Mouse (Mus musculus) CH12.LX (cell line): ENCODE measurements around the gene Apon. TPM values are rescaled to one million over a fixed set of nuclear protein-coding genes. Genes with fewer than 3 reads are reported as not detected.

ENCODE experiments used
- DNase-seq: peaks from one replicate; pipeline ENCODE4 v3.0.0-alpha.2; 2013; ENCODE audit errors: extremely low read depth
- H3K27ac ChIP-seq: 2 replicates; pipeline ENCODE4 v1.5.1; 2012; ENCODE audit warnings: low read depth, mild to moderate bottlenecking, control low read depth, moderate library complexity; ENCODE audit not compliant: insufficient read depth
- H3K27me3 ChIP-seq: replicated peaks from 2 replicates; pipeline ENCODE3; 2012; ENCODE audit warnings: inconsistent platforms
- H3K36me3 ChIP-seq, 2 experiments: replicated peaks in 1 of 2; 2 replicates each; pipeline versions ENCODE3 to v1.6.1; 2012; ENCODE audit warnings: inconsistent platforms in 1 of 2, low read length in 1 of 2, mild to moderate bottlenecking in 1 of 2, mixed read lengths in 1 of 2, moderate library complexity in 1 of 2; ENCODE audit not compliant: control insufficient read depth in 1 of 2, insufficient read depth in 1 of 2
- H3K4me1 ChIP-seq, 2 experiments: 2 replicates each; pipeline ENCODE4 v1.6.1; 2012; ENCODE audit warnings: inconsistent platforms in 1 of 2, moderate library complexity in 1 of 2; ENCODE audit not compliant: insufficient read depth in 2 of 2, control insufficient read depth in 1 of 2
- H3K4me2 ChIP-seq: 2 replicates; pipeline ENCODE4 v1.6.1; 2012; ENCODE audit warnings: low read depth, mild to moderate bottlenecking, control low read depth; ENCODE audit not compliant: poor library complexity, insufficient read depth, severe bottlenecking
- H3K4me3 ChIP-seq, 3 experiments: fragments of 150-350 bp in 1 of 3; sonication (generic) in 1 of 3; replicated peaks in 1 of 3; 2 replicates each; pipeline versions ENCODE3 to v1.5.1; 2011 to 2012; ENCODE audit warnings: low read depth in 2 of 3, low read length in 2 of 3, mild to moderate bottlenecking in 2 of 3, moderate library complexity in 2 of 3, control low read depth in 1 of 3, improper control_type of control experiment in 1 of 3, inconsistent platforms in 1 of 3, mixed read lengths in 1 of 3; ENCODE audit not compliant: poor library complexity in 1 of 3
- H3K79me2 ChIP-seq: replicated peaks from 2 replicates; pipeline ENCODE4 v1.6.1; 2012; ENCODE audit warnings: mild to moderate bottlenecking, moderate library complexity; ENCODE audit not compliant: control insufficient read depth, poor library complexity, insufficient read depth, severe bottlenecking; ENCODE audit errors: extremely low read depth
- H3K9ac ChIP-seq: 2 replicates; pipeline ENCODE4 v1.6.1; 2012; ENCODE audit warnings: low read depth, mild to moderate bottlenecking, control low read depth, moderate library complexity; ENCODE audit not compliant: insufficient read depth
- H3K9me3 ChIP-seq: replicated peaks from 2 replicates; pipeline ENCODE3; 2012; ENCODE audit warnings: low read length, inconsistent platforms, mixed read lengths
- CHD1 ChIP-seq: IDR thresholded peaks from 2 replicates; pipeline ENCODE4 v1.6.1; 2012; ENCODE audit warnings: low read depth, low read length, improper control_type of control experiment, inconsistent platforms
- CTCF ChIP-seq, 2 experiments: IDR thresholded peaks in 1 of 2; conservative IDR thresholded peaks in 1 of 2; 2 replicates each; pipeline ENCODE4 v1.5.1; 2011 to 2012; ENCODE audit warnings: low read depth in 2 of 2, low read length in 2 of 2, improper control_type of control experiment in 1 of 2, inconsistent platforms in 1 of 2, mild to moderate bottlenecking in 1 of 2, moderate library complexity in 1 of 2
- HCFC1 ChIP-seq: IDR thresholded peaks from 2 replicates; pipeline ENCODE4 v1.6.1; 2012; ENCODE audit warnings: low read depth, mild to moderate bottlenecking, inconsistent platforms, low read length, improper control_type of control experiment
- IRF4 ChIP-seq: IDR thresholded peaks from 2 replicates; pipeline ENCODE4 v1.6.1; 2014; ENCODE audit warnings: low read depth, mild to moderate bottlenecking, inconsistent platforms, low read length, improper control_type of control experiment
- JUND ChIP-seq: conservative IDR thresholded peaks from 2 replicates; pipeline ENCODE4 v1.6.1; 2011; ENCODE audit warnings: low read depth, low read length, improper control_type of control experiment
- MAZ ChIP-seq: IDR thresholded peaks from 2 replicates; pipeline ENCODE4 v1.6.1; 2012; ENCODE audit warnings: low read depth, mild to moderate bottlenecking, inconsistent platforms, low read length, improper control_type of control experiment, moderate library complexity
- MYC ChIP-seq: IDR thresholded peaks from 2 replicates; pipeline ENCODE4 v1.6.1; 2011; ENCODE audit warnings: low read depth, mild to moderate bottlenecking, improper control_type of control experiment, low read length
- NELFE ChIP-seq: IDR thresholded peaks from 2 replicates; pipeline ENCODE4 v1.6.1; 2011; ENCODE audit warnings: low read depth, low read length, improper control_type of control experiment
- POLR2AphosphoS2 ChIP-seq: IDR thresholded peaks from 2 replicates; pipeline ENCODE4 v1.6.1; 2011; ENCODE audit warnings: low read depth, low read length, improper control_type of control experiment
- RAD21 ChIP-seq: IDR thresholded peaks from 2 replicates; pipeline ENCODE4 v1.6.1; 2011; ENCODE audit warnings: low read depth, mild to moderate bottlenecking, low read length, improper control_type of control experiment, moderate library complexity
- SIN3A ChIP-seq: IDR thresholded peaks from 2 replicates; pipeline ENCODE4 v1.6.1; 2012; ENCODE audit warnings: low read length, improper control_type of control experiment, inconsistent platforms
- SMC3 ChIP-seq: IDR thresholded peaks from 2 replicates; pipeline ENCODE4 v1.6.1; 2011; ENCODE audit warnings: low read depth, low read length, improper control_type of control experiment
- TBP ChIP-seq: conservative IDR thresholded peaks from 2 replicates; pipeline ENCODE4 v1.6.1; 2011; ENCODE audit warnings: low read depth, low read length, improper control_type of control experiment
- TCF12 ChIP-seq: IDR thresholded peaks from 2 replicates; pipeline ENCODE4 v1.6.1; 2014; ENCODE audit warnings: low read depth, mild to moderate bottlenecking, inconsistent platforms, low read length, improper control_type of control experiment
- ZC3H11A ChIP-seq: IDR thresholded peaks from 2 replicates; pipeline ENCODE4 v1.6.1; 2012; ENCODE audit warnings: low read depth, mild to moderate bottlenecking, inconsistent platforms, low read length, improper control_type of control experiment
- ZNF384 ChIP-seq: IDR thresholded peaks from 2 replicates; pipeline ENCODE4 v1.6.1; 2012; ENCODE audit warnings: low read depth, low read length, improper control_type of control experiment, inconsistent platforms
- dilution Hi-C: fragments of 300-500 bp; cut with MboI; formaldehyde crosslinking; loops from 2 replicates; pipeline ENCODE4 v1.14.3; 2020; ENCODE audit warnings: low sequenced_read_pairs; ENCODE audit not compliant: extremely low pct_unique_long_range_greater_than_20kb, extremely low pct_ligation_motif_present
- in situ Hi-C: fragments of 300-500 bp; cut with MboI; formaldehyde crosslinking; loops from 3 replicates; pipeline ENCODE4 v1.14.3; 2019; ENCODE audit warnings: low sequenced_read_pairs, low pct_ligation_motif_present, low pct_unique_long_range_greater_than_20kb, mixed read lengths
- polyA plus RNA-seq: library from polyadenylated mRNA; unstranded; fragments of >175 nt; gene quantifications from 2 replicates; pipeline ENCODE4 v1.2.1, GENCODE M21; 2012; ENCODE audit warnings: low read depth; ENCODE audit not compliant: insufficient read length
- total RNA-seq, 2 experiments: library from RNA; depleted of rRNA; stranded (reverse); fragments of 300-350 nt in 1 of 2; fragments of >200 nt in 1 of 2; gene quantifications; 2 replicates each; pipeline ENCODE4 v1.2.3; 2012 to 2014

The Apon gene
- total and polyA plus RNA-seq, 3 experiments: 0.30 to 0.80 (median 0.62) TPM

DNA sequence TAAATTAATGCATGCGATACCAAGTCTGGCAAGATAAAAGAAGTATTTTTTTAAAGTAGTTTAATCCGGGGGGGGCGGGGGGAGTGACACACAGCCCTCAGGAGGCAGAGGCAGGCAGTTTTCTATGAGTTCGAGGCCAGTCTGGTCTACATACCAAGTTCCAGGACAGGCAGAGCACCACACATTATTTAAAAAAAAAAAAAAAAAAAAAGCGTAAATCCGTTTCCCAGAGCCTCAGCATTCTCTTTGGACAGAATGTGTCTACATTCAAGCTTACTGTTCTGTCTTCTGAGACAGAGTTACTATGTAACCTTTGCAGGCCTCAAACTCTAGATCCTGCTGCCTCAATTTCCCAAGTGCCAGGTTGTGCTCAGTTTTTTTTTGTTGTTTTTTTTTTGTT lies 41.7 kb upstream of the Apon start:
- H3K27ac ChIP-seq: no peak overlapping the region
- peaks cover 16% of the 10 kb centered on the region for H3K79me2 ChIP-seq
- dilution Hi-C loops: no loop called here
- peak overlapping the region in 2 of 3 experiments; percentile 82 to 96 for H3K4me3 ChIP-seq
- H3K27me3 ChIP-seq: no peaks in the 10 kb centered on the region
- H3K4me1 ChIP-seq: peaks cover 6 to 35% of the 10 kb centered on the region in 2 experiments
- in situ Hi-C loops: no loop called here
- H3K36me3 ChIP-seq: peaks cover 0 to 20% of the 10 kb centered on the region in 2 experiments
- H3K9ac ChIP-seq: peak overlapping the region; percentile 55; the same call in 1 of the 2 replicates
- no peaks in the 10 kb centered on the region for H3K9me3 ChIP-seq
- DNase-seq: no peak
- peak overlapping the region; percentile 80 for H3K4me2 ChIP-seq
- TF ChIP-seq POLR2AphosphoS2 (no peak), NELFE (no peak), TCF12 (no peak), HCFC1 (no peak), ZNF384 (peak; percentile 68), CHD1 (peak; percentile 23; the same call in 1 of the 2 replicates), ZC3H11A (no peak), IRF4 (0 out of 2 replicates have a peak, but pooled peaks have one; percentile 8), MYC (no peak), MAZ (0 out of 2 replicates have a peak, but pooled peaks have one; percentile 44)

DNA sequence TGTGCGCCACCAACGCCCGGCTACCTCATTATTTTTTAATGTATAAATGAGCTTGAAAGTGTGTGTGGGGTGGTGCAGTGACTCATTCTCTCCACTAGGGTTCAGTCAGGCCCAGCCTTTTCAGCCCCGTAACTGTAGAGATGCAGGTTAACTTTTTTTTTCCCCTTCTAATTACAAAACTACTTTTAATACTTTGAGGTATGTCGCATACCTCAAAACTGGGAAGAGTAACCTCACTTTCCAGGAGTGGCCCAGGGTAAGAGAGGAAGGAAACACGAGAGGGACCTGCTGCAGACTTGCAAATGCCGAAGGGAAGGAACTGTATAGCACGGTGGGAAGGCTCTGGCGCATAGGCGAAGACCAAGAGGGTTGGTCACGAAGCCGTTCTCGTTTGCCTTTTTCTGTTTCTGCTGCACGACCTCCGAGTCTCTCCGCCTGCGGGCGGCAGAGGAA lies 41.0 kb upstream of the Apon start:
- peaks cover 16% of the 10 kb centered on the region for H3K79me2 ChIP-seq
- H3K4me3 ChIP-seq: peak overlapping the region in 2 of 3 experiments; percentile 1 to 37
- peak overlapping the region; percentile 58 for H3K9ac ChIP-seq
- H3K9me3 ChIP-seq: no peaks in the 10 kb centered on the region
- peaks cover 0 to 14% of the 10 kb centered on the region in 2 experiments for H3K36me3 ChIP-seq
- dilution Hi-C loops: no loop called here
- peaks cover 6 to 27% of the 10 kb centered on the region in 2 experiments for H3K4me1 ChIP-seq
- H3K27ac ChIP-seq: no peak overlapping the region
- TF ChIP-seq RAD21: peak; percentile 72
- no peak for TF ChIP-seq HCFC1
- peak; percentile 77 to 78 for TF ChIP-seq CTCF (conservative IDR thresholded peaks at IDR 0.05 in 1 of 2, IDR thresholded peaks at IDR 0.05 in 1 of 2; ENCODE audit: low read depth in 2 of 2, low read length in 2 of 2)
- TF ChIP-seq JUND: peak; percentile 63
- TF ChIP-seq TBP: peak; percentile 82
- TF ChIP-seq SMC3: peak; percentile 50
- no peak for TF ChIP-seq SIN3A
- peak; percentile 87 for TF ChIP-seq ZNF384
- DNase-seq: peak; percentile 69
- H3K27me3 ChIP-seq: no peaks in the 10 kb centered on the region
- H3K4me2 ChIP-seq: peak overlapping the region; percentile 85
- in situ Hi-C loops: no loop called here
